Mouse (Mus musculus) thymus, adult 2 months (tissue): ENCODE measurements around the gene Mtap.

Source experiments
- CTCF ChIP-seq: fragments of 200-500 bp; IDR thresholded peaks from 2 replicates; pipeline ENCODE4 v1.5.1; 2012; ENCODE audit warnings: mild to moderate bottlenecking, control low read depth, low read length, moderate library complexity, borderline replicate concordance; ENCODE audit not compliant: control insufficient read depth, poor library complexity, insufficient read depth; ENCODE audit errors: extremely low read depth
- POLR2A ChIP-seq: fragments of 200-500 bp; IDR thresholded peaks from 2 replicates; pipeline ENCODE4 v1.6.1; 2012; ENCODE audit warnings: mild to moderate bottlenecking, low read length, control low read depth, moderate library complexity; ENCODE audit not compliant: control insufficient read depth, poor library complexity, insufficient read depth; ENCODE audit errors: extremely low read depth

GRCm38 (mm10) chr4:89197128-89197527, 60.2 kb downstream of the Mtap start:
- TF ChIP-seq POLR2A (no peak), CTCF (no peak)
